Mouse (Mus musculus) E14TG2a.4 (cell line): ENCODE data around the gene Tmco1.

Experiments
- CTCF ChIP-seq: conservative IDR thresholded peaks from 2 replicates; pipeline ENCODE4 v1.5.1; 2014; ENCODE audit warnings: low read length
- NANOG ChIP-seq: IDR thresholded peaks from 2 replicates; pipeline ENCODE4 v1.6.1; 2014; ENCODE audit warnings: borderline replicate concordance, low read length, mixed read lengths
- POU5F1 ChIP-seq: IDR thresholded peaks from 2 replicates; pipeline ENCODE4 v1.6.1; 2014; ENCODE audit warnings: low read length, borderline replicate concordance

DNA sequence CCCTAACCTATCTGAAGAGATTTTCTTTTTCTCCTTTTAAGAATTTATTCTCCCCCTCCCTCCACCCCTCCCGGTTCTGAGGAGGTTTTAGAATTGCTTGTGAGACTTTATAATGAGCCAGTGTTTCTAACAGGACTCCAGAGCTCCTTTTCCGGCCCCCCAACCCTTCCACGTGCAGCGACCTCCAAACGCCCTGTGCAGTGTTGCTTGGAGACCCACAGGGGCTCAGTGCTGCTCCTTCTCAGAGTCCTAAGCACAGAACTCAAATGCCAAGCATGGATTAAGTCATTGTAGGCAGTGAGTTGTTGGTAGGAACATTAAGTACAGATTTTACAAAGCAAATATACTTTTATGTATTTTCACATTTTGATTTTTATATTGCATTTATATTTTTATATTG, 55.1 kb downstream of the Tmco1 start:
- TF ChIP-seq CTCF (no peak), NANOG (no peak), POU5F1 (no peak)
